Mouse (Mus musculus): ENCODE measurements around the gene Ttc28. TPM values are rescaled to one million over a fixed set of nuclear protein-coding genes. Genes with fewer than 3 reads are reported as not detected.

The Ttc28 gene
- polyA plus RNA-seq, 1 experiment from 2014 or later, result 21.3 TPM

- 92% methylated on average over 10 of the region's 10 CpGs for WGBS
Observed at GRCm38 (mm10) chr5:111114597-111114996, 235.0 kb downstream of the Ttc28 start.

GRCm38 (mm10) chr5:111115519-111116350 is 236.1 kb downstream of the Ttc28 start:
- no peak overlapping the region for H3K27ac ChIP-seq
- no peaks in the 10 kb centered on the region for H3K27me3 ChIP-seq
- H3K4me1 ChIP-seq (replicated peaks), result peaks cover 40% of the 10 kb centered on the region
- peak; percentile 60; the same call in 1 of the 2 replicates for ATAC-seq
- no peaks in the 10 kb centered on the region for H3K9me3 ChIP-seq
- WGBS, result 69% methylated on average over 15 of the region's 15 CpGs
- H3K9ac ChIP-seq (replicated peaks), result no peak overlapping the region
- no peak overlapping the region for H3K4me3 ChIP-seq (replicated peaks)
- no peaks in the 10 kb centered on the region; the same call in 1 of the 2 replicates for H3K36me3 ChIP-seq
- no peak overlapping the region for H3K4me2 ChIP-seq (replicated peaks)

More at GRCm38 (mm10) chr5:111114597-111114996, 235.0 kb downstream of the Ttc28 start:
- Histone ChIP-seq H3K27ac (no peak overlapping the region), H3K4me1 (replicated peaks) (peaks cover 29% of the 10 kb centered on the region), H3K27me3 (no peaks in the 10 kb centered on the region), H3K36me3 (no peaks in the 10 kb centered on the region; the same call in 1 of the 2 replicates), H3K4me3 (replicated peaks) (no peak overlapping the region), H3K4me2 (replicated peaks) (no peak overlapping the region), H3K9ac (replicated peaks) (no peak overlapping the region), H3K9me3 (no peaks in the 10 kb centered on the region)
- ATAC-seq, result no peak

- ATAC-seq, result no peak
- Histone ChIP-seq H3K9me3 (no peaks in the 10 kb centered on the region), H3K27me3 (no peaks in the 10 kb centered on the region), H3K4me1 (replicated peaks) (peaks cover 57% of the 10 kb centered on the region), H3K4me2 (replicated peaks) (no peak overlapping the region), H3K27ac (0 out of 2 replicates have a peak overlapping the region, but pooled peaks have one; percentile 3), H3K36me3 (no peaks in the 10 kb centered on the region), H3K4me3 (replicated peaks) (no peak overlapping the region), H3K9ac (replicated peaks) (no peak overlapping the region)
- WGBS, result 70% methylated on average over 3 of the region's 3 CpGs
Observed at GRCm38 (mm10) chr5:111119805-111120204, 240.2 kb downstream of the Ttc28 start.

- Histone ChIP-seq H3K4me1 (replicated peaks) (peaks cover 52% of the 10 kb centered on the region), H3K27ac (0 out of 2 replicates have a peak overlapping the region, but pooled peaks have one; percentile 3), H3K27me3 (no peaks in the 10 kb centered on the region), H3K36me3 (no peaks in the 10 kb centered on the region), H3K9ac (replicated peaks) (no peak overlapping the region), H3K9me3 (no peaks in the 10 kb centered on the region), H3K4me3 (replicated peaks) (no peak overlapping the region), H3K4me2 (replicated peaks) (no peak overlapping the region)
- WGBS, result 81% methylated on average over 7 of the region's 7 CpGs
- ATAC-seq, result no peak
Observed at GRCm38 (mm10) chr5:111120298-111120697, 240.7 kb downstream of the Ttc28 start.

- H3K36me3 ChIP-seq, result no peaks in the 10 kb centered on the region
- peak overlapping the region; percentile 65 for H3K27ac ChIP-seq
- no peaks in the 10 kb centered on the region for H3K9me3 ChIP-seq
- 40% methylated on average over 10 of the region's 10 CpGs for WGBS
- H3K27me3 ChIP-seq, result no peaks in the 10 kb centered on the region
- no peak overlapping the region for H3K4me3 ChIP-seq (replicated peaks)
- ATAC-seq, result peak; percentile 53; the same call in 1 of the 2 replicates
- 0 out of 2 replicates have a peak overlapping the region, but pooled peaks have one; percentile 20 for H3K9ac ChIP-seq (replicated peaks)
- H3K4me1 ChIP-seq (replicated peaks), result peaks cover 49% of the 10 kb centered on the region
- H3K4me2 ChIP-seq (replicated peaks), result no peak overlapping the region
Observed at GRCm38 (mm10) chr5:111120705-111121420, 241.3 kb downstream of the Ttc28 start.

GRCm38 (mm10) chr5:111122332-111123049 is 242.9 kb downstream of the Ttc28 start:
- Histone ChIP-seq H3K9ac (replicated peaks) (no peak overlapping the region), H3K27me3 (no peaks in the 10 kb centered on the region), H3K27ac (peak overlapping the region; percentile 65; the same call in 1 of the 2 replicates), H3K4me1 (replicated peaks) (peaks cover 49% of the 10 kb centered on the region), H3K9me3 (no peaks in the 10 kb centered on the region), H3K36me3 (no peaks in the 10 kb centered on the region), H3K4me2 (replicated peaks) (no peak overlapping the region), H3K4me3 (replicated peaks) (no peak overlapping the region)
- WGBS, result 48% methylated on average over 9 of the region's 9 CpGs
- ATAC-seq, result no peak

- Histone ChIP-seq H3K27me3 (no peaks in the 10 kb centered on the region), H3K27ac (peak overlapping the region; percentile 65), H3K9ac (replicated peaks) (no peak overlapping the region), H3K4me3 (replicated peaks) (no peak overlapping the region), H3K4me1 (replicated peaks) (peaks cover 49% of the 10 kb centered on the region), H3K9me3 (no peaks in the 10 kb centered on the region), H3K36me3 (no peaks in the 10 kb centered on the region), H3K4me2 (replicated peaks) (no peak overlapping the region)
- ATAC-seq, result peak; percentile 72
- WGBS, result 37% methylated on average over 12 of the region's 12 CpGs
Observed at GRCm38 (mm10) chr5:111123050-111123746, 243.6 kb downstream of the Ttc28 start.

GRCm38 (mm10) chr5:111124620-111125200 is 245.1 kb downstream of the Ttc28 start:
- Histone ChIP-seq H3K27ac (no peak overlapping the region), H3K9ac (replicated peaks) (no peak overlapping the region), H3K36me3 (no peaks in the 10 kb centered on the region), H3K9me3 (no peaks in the 10 kb centered on the region), H3K4me1 (replicated peaks) (peaks cover 51% of the 10 kb centered on the region), H3K4me3 (replicated peaks) (no peak overlapping the region), H3K4me2 (replicated peaks) (no peak overlapping the region), H3K27me3 (no peaks in the 10 kb centered on the region)
- no peak for ATAC-seq
- WGBS, result 95% methylated on average over 7 of the region's 7 CpGs

GRCm38 (mm10) chr5:111125746-111126145 is 246.1 kb downstream of the Ttc28 start:
- no peaks in the 10 kb centered on the region for H3K9me3 ChIP-seq

GRCm38 (mm10) chr5:111127786-111128185 is 248.2 kb downstream of the Ttc28 start:
- Histone ChIP-seq H3K4me1 (replicated peaks) (peaks cover 22% of the 10 kb centered on the region), H3K27me3 (no peaks in the 10 kb centered on the region), H3K9ac (replicated peaks) (no peak overlapping the region), H3K9me3 (no peaks in the 10 kb centered on the region), H3K4me3 (replicated peaks) (no peak overlapping the region), H3K36me3 (no peaks in the 10 kb centered on the region), H3K4me2 (replicated peaks) (no peak overlapping the region), H3K27ac (no peak overlapping the region)
- ATAC-seq, result no peak
- 84% methylated on average over 5 of the region's 5 CpGs for WGBS

More at GRCm38 (mm10) chr5:111125746-111126145, 246.1 kb downstream of the Ttc28 start:
- H3K36me3 ChIP-seq, result no peaks in the 10 kb centered on the region
- no peak for ATAC-seq
- H3K27ac ChIP-seq, result no peak overlapping the region
- no peak overlapping the region for H3K9ac ChIP-seq (replicated peaks)
- no peak overlapping the region for H3K4me3 ChIP-seq (replicated peaks)
- H3K4me2 ChIP-seq (replicated peaks), result no peak overlapping the region
- WGBS, result 86% methylated on average over 12 of the region's 12 CpGs
- H3K27me3 ChIP-seq, result no peaks in the 10 kb centered on the region
- peaks cover 41% of the 10 kb centered on the region for H3K4me1 ChIP-seq (replicated peaks)

- WGBS, result 92% methylated on average over 8 of the region's 8 CpGs
- H3K4me3 ChIP-seq (replicated peaks), result no peak overlapping the region
- H3K4me2 ChIP-seq (replicated peaks), result no peak overlapping the region
- H3K36me3 ChIP-seq, result no peaks in the 10 kb centered on the region
- no peak overlapping the region for H3K9ac ChIP-seq (replicated peaks)
- no peaks in the 10 kb centered on the region for H3K27me3 ChIP-seq
- no peaks in the 10 kb centered on the region for H3K9me3 ChIP-seq
- H3K4me1 ChIP-seq (replicated peaks), result peaks cover 9% of the 10 kb centered on the region; the same call in 1 of the 2 replicates
- no peak for ATAC-seq
- no peak overlapping the region for H3K27ac ChIP-seq
Observed at GRCm38 (mm10) chr5:111130121-111130520, 250.5 kb downstream of the Ttc28 start.
